Mouse (Mus musculus) urinary bladder, postnatal 10 days (tissue): ENCODE measurements around the gene Top3b.
A peak's percentile ranks its signal among the peaks of the same experiment; 100 is the strongest.
"Not testable (repeated sequence)": the region's sequence is repeated elsewhere in the genome, so short reads cannot be mapped to it uniquely, and the experiment has no call there.

Experiments
- DNase-seq: peaks from one replicate; pipeline ENCODE4 v3.0.0; 2022; ENCODE audit warnings: low spot score

Top3b gene

GRCm38 (mm10) chr16:16870617-16871331 lies at the start of gene Top3b, which contains the start of gene Vpreb1:
Top3b (plus strand) TSS chr16:16870736.
Vpreb1 (minus strand) TSS chr16:16870843.
- DNase-seq = peak; percentile 51

DNA sequence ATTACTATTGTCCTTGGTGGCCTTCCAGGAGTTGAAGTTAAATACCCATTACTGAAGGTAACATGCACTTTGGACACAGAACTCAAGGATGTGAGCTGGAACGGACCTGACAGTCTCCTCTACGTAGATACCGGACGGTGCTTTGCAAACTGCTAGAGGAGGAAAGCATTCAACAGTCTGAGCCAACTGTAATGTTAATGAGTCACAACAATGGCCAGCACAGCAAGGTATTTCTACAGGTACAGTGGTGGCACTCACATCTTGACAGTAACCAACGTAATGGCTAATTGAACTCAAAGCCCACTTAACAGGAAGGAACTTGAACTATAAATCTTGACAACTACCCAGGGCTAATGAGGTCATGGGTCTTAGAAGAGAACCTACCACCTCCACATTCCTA lies 45.1 kb upstream of the Top3b start:
- DNase-seq = no peak

DNA sequence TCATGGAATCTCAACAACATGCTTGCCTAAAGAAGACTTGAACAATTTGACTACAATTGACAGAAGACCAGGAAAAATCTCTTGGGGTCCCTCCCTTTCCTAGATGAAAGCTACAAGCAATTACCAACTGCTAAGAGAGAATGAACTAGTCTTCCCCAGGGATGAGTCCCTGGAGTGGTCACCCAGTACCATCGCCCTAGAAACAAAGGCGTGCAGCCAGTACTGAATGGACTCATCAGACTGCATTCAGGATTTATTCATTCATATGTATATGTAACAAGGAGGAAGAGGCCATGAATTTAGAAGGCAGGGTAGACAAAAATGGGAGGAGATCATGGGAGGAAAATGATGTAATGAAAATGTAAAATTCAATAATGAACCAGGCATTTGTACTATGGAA lies 44.3 kb upstream of the Top3b start:
- DNase-seq = no peak

GRCm38 (mm10) chr16:16828757-16829615 lies 41.5 kb upstream of the Top3b start, which contains the start of gene Spag6l:
Spag6l (minus strand) TSS chr16:16829456.
- no peak for DNase-seq

GRCm38 (mm10) chr16:16829671-16830070 lies 40.9 kb upstream of the Top3b start:
- DNase-seq = no peak

GRCm38 (mm10) chr16:16849196-16849595 lies 21.3 kb upstream of the Top3b start:
- DNase-seq = no peak

DNA sequence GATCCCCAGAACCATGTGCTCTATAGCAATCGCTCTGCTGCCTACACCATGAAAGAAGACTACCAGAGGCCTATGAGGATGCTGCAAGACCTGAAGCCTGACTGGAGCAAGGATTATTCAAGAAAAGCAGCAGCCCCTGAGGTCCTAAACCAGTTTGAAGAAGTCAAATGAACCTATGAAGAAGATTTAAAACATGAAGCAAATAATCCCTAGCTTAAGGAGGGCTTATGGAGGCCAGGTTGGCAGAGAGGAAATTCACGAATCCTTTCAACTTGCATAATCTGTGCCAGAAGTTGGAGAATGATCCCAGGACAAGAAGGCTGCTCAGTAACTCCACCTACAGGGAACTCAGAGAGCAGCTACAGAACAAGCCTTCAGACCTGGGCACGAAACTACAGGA lies 18.1 kb upstream of the Top3b start:
- DNase-seq = no peak

DNA sequence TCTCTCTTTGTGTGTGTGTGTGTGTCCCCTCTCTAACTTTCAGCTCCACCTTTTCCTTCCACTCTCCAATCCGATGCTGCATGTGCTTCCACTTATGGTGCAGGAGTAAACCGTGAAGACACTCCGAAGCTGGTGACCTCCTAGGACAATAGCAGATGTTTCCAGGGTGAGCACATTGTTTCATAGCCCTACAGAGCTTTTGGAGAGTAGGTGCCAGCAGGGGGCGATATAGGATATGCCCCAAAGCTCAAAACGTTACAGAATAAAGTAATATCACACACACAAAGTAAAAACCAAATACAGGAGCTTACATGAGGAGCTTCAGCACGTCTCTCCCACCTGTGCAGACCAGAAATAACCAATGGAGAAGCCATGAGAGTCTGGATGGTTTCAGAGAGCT lies 15.7 kb upstream of the Top3b start:
- DNase-seq = no peak

- DNase-seq = no peak
These were observed 15.0 kb upstream of the Top3b start for GRCm38 (mm10) chr16:16855541-16855940.

- not testable (repeated sequence) for DNase-seq
These were observed 14.5 kb upstream of the Top3b start for GRCm38 (mm10) chr16:16856054-16856453.

GRCm38 (mm10) chr16:16856731-16857476 lies 13.6 kb upstream of the Top3b start:
- DNase-seq = no peak

- no peak for DNase-seq
These were observed 8.2 kb upstream of the Top3b start for GRCm38 (mm10) chr16:16862288-16862687.

DNA sequence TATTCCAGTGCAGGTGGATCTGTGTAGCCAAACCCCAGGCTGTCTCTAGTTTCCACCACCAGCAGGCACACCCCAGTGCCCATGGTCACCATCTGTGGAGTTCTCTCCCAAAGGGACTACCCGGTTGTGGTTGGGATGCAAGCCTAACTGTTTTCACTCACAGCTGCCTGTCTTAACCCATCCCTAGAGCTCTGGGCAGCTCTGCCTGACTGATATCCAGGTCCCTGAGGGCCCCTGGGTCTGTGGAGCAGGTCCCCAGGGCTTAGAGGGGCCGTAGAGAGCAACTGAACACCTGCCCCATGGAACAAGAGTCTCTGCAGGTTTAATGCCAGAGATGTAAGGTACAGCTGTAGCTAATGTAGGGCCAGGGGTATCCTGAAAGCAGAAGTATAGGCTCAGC lies 6.6 kb upstream of the Top3b start, which contains the start of gene Igll1:
Gene Igll1 (minus strand): TSS at position 8 of the 400 bp plus-strand sequence.
- no peak for DNase-seq

- no peak for DNase-seq
These were observed 5.3 kb upstream of the Top3b start for GRCm38 (mm10) chr16:16865217-16865616.

GRCm38 (mm10) chr16:16865696-16866561 lies 4.6 kb upstream of the Top3b start:
- no peak for DNase-seq

DNA sequence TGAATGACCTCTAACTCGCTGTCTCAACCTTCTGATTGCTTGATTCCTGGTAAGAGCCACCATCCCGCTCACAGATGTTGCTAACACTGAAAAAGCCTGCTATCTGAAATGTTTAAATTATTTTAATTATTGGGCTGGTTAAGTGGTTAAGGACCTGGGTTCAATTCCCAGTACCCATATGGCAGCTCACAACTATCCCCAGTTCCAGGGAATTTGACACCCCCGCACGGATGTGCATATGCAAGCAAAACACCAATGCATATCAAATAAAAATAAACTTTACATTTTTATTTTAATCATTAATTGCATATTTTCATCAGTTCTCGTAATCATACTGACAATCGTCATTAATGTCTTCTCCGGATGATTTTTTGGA lies 307 bp upstream of the Top3b start:
- DNase-seq = no peak

DNA sequence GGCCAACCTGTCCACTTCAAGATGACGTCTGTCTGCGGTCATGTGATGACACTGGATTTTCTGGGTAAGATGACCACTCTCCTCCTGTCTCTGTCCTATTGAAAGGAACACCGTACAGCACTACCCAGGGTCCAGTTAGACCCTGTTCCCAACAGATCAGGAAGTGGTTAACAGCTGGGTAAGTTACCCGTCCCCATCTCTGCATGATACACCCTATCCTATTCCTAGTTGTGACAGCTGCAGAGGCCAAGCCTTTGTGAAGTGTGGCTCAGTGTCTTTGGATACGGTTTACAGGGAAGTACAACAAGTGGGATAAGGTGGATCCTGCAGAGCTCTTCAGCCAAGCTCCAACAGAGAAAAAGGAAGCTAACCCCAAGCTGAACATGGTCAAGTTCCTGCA lies 8.5 kb downstream of the Top3b start:
- no peak for DNase-seq

GRCm38 (mm10) chr16:16888341-16888740 lies 17.8 kb downstream of the Top3b start:
- DNase-seq = no peak

DNA sequence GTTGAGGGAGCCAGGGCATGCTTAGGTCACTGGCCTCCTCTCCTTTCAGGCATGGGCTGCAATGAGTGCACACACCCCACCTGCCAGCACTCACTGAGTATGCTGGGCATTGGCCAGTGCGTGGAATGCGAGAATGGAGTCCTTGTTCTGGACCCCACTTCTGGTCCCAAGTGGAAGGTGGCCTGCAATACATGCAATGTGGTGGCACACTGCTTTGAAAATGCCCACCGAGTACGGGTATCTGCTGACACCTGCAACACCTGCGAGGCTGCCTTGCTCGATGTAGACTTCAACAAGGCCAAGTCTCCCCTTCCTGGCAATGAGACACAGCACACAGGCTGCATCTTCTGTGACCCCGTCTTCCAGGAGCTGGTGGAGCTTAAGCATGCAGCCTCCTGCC lies 21.8 kb downstream of the Top3b start:
- DNase-seq = no peak

- no peak for DNase-seq
These were observed 25.5 kb downstream of the Top3b start for GRCm38 (mm10) chr16:16896015-16896381.

- DNase-seq = peak; percentile 78
These were observed 26.0 kb downstream of the Top3b start, which contains the start of gene Ppm1f for GRCm38 (mm10) chr16:16896382-16897055. Ppm1f (plus strand) TSS chr16:16896469.
